Mouse (Mus musculus): ENCODE measurements around the gene Man1a.

- no peak for TF ChIP-seq POLR2A (IDR thresholded peaks at IDR 0.05; ENCODE audit: borderline replicate concordance, extremely low read depth, low read depth, low read length)
- no peak for TF ChIP-seq CTCF (IDR thresholded peaks at IDR 0.05; ENCODE audit: insufficient read depth, low read length)
Observed at GRCm38 (mm10) chr10:54072336-54072735, 4.1 kb downstream of the Man1a start.

Measured in lung, adult 2 months (tissue).